Mouse (Mus musculus): Measurements from ENCODE around the gene Olfr1231. TPM values are rescaled to one million over a fixed set of nuclear protein-coding genes. Genes with fewer than 3 reads are reported as not detected.

The Olfr1231 gene
- not detected in 2 replicates for polyA plus RNA-seq (2015; fragmentation: Nextera tagmentation; extraction: Ambion mirVana)

DNA sequence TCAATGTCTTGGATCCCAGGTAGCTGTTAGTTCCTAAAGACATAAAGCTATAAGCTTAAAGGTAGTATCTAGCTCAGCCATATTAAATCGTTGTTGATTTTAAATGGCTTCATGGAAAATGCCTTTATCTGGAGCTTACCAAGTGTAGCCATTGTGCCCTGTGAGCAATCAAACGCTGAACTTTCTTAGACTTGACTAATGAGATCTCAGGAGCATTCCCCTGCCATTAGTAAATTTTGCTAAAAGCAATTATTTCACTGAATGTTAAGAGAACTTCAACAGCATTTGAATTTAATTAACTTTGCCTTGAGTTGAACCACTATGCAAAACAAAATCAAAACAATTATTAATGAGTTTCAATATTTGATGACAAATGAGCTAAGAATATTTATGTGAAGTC lies at the start of gene Olfr1231:
Gene Olfr1231 (minus strand): TSS at position 101 of the 400 bp plus-strand sequence.
- Histone ChIP-seq H3K9ac (replicated peaks) (no peak within 1 kb of the TSS), H3K4me1 (replicated peaks) (no peaks in the 10 kb centered on the region), H3K36me3 (no peaks in the 10 kb centered on the region), H3K9me3 (no peaks in the 10 kb centered on the region), H3K4me3 (replicated peaks) (no peak within 1 kb of the TSS), H3K27me3 (no peaks in the 10 kb centered on the region), H3K27ac (no peak within 1 kb of the TSS), H3K4me2 (replicated peaks) (no peak within 1 kb of the TSS)
- no peak for ATAC-seq
- WGBS: 72% methylated on average over 2 of the region's 2 CpGs

DNA sequence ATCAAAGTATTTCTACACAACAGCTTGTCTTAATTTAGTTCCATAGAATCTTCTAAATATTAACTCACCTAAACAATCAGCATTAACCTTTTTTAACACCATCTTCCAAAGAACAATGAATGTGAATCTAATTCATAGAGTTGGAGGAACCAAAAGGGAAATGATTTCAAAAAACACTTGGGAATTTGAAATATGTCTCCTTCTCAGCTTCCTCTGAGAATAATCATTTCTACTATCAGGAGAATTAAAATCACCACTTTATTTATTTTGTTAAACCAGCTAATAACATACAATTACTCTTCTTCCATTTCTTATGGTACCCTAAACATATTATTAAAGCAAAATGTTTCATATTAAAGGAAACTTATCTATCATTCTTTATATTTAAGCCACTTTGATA lies 35.4 kb upstream of the Olfr1231 start, which contains the start of gene Olfr1233:
Gene Olfr1233 (minus strand): TSS at position 101 of the 400 bp plus-strand sequence.
- no peak for ATAC-seq
- no peaks in the 10 kb centered on the region for H3K36me3 ChIP-seq
- no peak within 1 kb of the TSS for H3K9ac ChIP-seq (replicated peaks)
- no peaks in the 10 kb centered on the region for H3K4me1 ChIP-seq (replicated peaks)
- H3K27me3 ChIP-seq: no peaks in the 10 kb centered on the region
- no peak within 1 kb of the TSS for H3K27ac ChIP-seq
- no peak within 1 kb of the TSS for H3K4me3 ChIP-seq (replicated peaks)
- no peak within 1 kb of the TSS for H3K4me2 ChIP-seq (replicated peaks)
- H3K9me3 ChIP-seq: no peaks in the 10 kb centered on the region

DNA sequence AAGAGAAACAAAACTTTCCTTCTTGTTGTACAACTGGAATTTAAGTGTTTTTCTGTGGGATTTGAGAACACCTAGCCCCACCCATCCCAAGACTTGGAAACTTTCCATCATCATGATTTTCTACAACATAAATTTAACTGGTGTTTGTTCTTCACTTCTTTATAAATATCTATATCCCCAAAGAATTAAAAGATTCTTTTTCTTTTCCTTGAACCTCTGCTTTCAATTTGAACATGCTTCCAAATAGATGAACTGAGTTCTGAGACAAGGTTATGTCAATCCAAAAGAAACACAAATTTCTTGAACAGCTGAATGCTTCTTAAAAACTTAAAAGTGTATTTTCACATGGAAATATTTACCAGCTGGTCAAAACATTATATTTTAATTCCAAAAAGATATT lies 22.7 kb upstream of the Olfr1231 start, which contains the start of gene Olfr1232:
Gene Olfr1232 (minus strand): TSS at position 101 of the 400 bp plus-strand sequence.
- H3K4me2 ChIP-seq (replicated peaks): no peak within 1 kb of the TSS
- H3K36me3 ChIP-seq: no peaks in the 10 kb centered on the region
- H3K27ac ChIP-seq: no peak within 1 kb of the TSS
- H3K9ac ChIP-seq (replicated peaks): no peak within 1 kb of the TSS
- no peak within 1 kb of the TSS for H3K4me3 ChIP-seq (replicated peaks)
- no peaks in the 10 kb centered on the region for H3K27me3 ChIP-seq
- no peaks in the 10 kb centered on the region for H3K4me1 ChIP-seq (replicated peaks)
- ATAC-seq: no peak
- H3K9me3 ChIP-seq: no peaks in the 10 kb centered on the region

DNA sequence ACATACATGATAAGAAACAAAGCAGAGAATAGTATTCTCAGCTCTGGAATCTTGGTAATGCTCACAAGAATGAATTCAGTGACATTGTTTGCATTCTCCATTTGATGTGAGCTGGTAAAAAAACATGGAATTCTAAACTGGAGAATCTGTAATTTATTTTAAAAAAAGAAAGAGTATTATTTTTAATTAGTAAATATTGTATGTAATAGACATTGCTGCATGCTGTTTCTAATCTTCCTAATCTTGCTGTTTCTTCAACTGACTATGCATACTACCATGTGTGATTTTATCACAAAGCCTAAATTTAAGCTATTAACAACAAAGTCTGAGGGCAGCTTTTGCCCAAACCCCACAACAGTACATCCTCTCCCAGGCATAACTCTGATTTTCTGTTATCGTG lies 9.7 kb downstream of the Olfr1231 start, which contains the start of gene Olfr1230:
Gene Olfr1230 (minus strand): TSS at position 101 of the 400 bp plus-strand sequence.
- no peak for ATAC-seq
- H3K4me2 ChIP-seq (replicated peaks): no peak within 1 kb of the TSS
- WGBS: 96% methylated on average over 1 of the region's 1 CpGs

DNA sequence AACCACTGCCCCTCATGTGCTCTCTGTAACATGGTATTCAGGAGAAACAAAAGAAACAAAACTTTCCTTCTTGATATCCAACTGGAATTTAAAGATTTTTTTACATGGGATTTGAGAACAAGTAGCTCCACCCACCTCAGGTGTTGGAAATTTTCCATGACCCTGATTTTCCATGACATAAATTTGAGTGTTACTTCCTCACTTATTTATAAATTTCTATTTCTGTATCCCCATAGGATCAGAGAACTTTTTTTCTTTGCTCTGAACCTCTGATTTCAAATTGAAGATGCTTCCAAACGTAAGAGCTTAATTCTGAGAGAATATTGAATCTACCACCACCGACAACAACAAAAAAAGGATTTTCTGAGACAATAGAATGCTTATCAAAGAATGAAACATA lies 19.0 kb downstream of the Olfr1231 start, which contains the start of gene Olfr1229:
Gene Olfr1229 (minus strand): TSS at position 101 of the 400 bp plus-strand sequence.
- no peak for ATAC-seq
- Histone ChIP-seq H3K4me3 (replicated peaks) (no peak within 1 kb of the TSS), H3K4me2 (replicated peaks) (no peak within 1 kb of the TSS), H3K27me3 (no peaks in the 10 kb centered on the region), H3K4me1 (replicated peaks) (no peaks in the 10 kb centered on the region), H3K9ac (replicated peaks) (no peak within 1 kb of the TSS), H3K9me3 (no peaks in the 10 kb centered on the region), H3K27ac (no peak within 1 kb of the TSS), H3K36me3 (no peaks in the 10 kb centered on the region)
- 74% methylated on average over 2 of the region's 2 CpGs for WGBS

More for the DNA sequence above, 9.7 kb downstream of the Olfr1231 start, which contains the start of gene Olfr1230:
- Histone ChIP-seq H3K9me3 (no peaks in the 10 kb centered on the region), H3K9ac (replicated peaks) (no peak within 1 kb of the TSS), H3K27ac (no peak within 1 kb of the TSS), H3K27me3 (no peaks in the 10 kb centered on the region), H3K36me3 (no peaks in the 10 kb centered on the region), H3K4me3 (replicated peaks) (no peak within 1 kb of the TSS), H3K4me1 (replicated peaks) (no peaks in the 10 kb centered on the region)

DNA sequence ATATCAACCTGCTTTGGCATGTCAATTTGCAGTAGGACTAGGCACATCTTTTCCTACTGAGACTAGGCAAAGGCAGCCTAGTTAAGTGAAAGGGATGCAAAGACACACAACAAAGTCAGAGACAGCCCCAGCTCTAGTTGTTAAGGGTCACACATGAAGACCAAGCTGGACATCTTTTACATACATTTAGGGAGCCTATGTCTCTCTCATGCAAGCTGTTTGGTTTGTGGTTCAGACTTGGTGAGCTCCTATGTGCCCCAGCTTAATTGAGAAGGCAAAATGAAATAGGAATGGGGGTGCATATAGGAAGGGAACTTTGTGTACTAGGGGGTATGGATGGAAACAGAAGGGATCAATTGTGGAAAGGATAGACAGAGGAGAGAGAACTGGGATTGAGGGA lies 52.9 kb downstream of the Olfr1231 start, which contains the start of gene Olfr1228:
Gene Olfr1228 (minus strand): TSS at position 101 of the 400 bp plus-strand sequence.
- Histone ChIP-seq H3K27me3 (no peaks in the 10 kb centered on the region), H3K27ac (no peak within 1 kb of the TSS), H3K9ac (replicated peaks) (no peak within 1 kb of the TSS), H3K4me1 (replicated peaks) (no peaks in the 10 kb centered on the region), H3K36me3 (no peaks in the 10 kb centered on the region), H3K9me3 (no peaks in the 10 kb centered on the region), H3K4me2 (replicated peaks) (no peak within 1 kb of the TSS), H3K4me3 (replicated peaks) (no peak within 1 kb of the TSS)
- no peak for ATAC-seq

Other genes with a start within 250 kb of the Olfr1231 start
- gene Olfr1218, start 245.9 kb downstream of the Olfr1231 start, polyA plus RNA-seq (2015; fragmentation: Nextera tagmentation; extraction: Ambion mirVana): not detected in 2 replicates
- not detected in 2 replicates for gene Olfr1219, start 223.6 kb downstream of the Olfr1231 start, polyA plus RNA-seq (2015; fragmentation: Nextera tagmentation; extraction: Ambion mirVana)
- gene Olfr1220, start 200.2 kb downstream of the Olfr1231 start, polyA plus RNA-seq (2015; fragmentation: Nextera tagmentation; extraction: Ambion mirVana): not detected in 2 replicates
- not detected in 2 replicates for gene Olfr1221, start 189.8 kb downstream of the Olfr1231 start, polyA plus RNA-seq (2015; fragmentation: Nextera tagmentation; extraction: Ambion mirVana)
- gene Olfr1222, start 174.0 kb downstream of the Olfr1231 start, polyA plus RNA-seq (2015; fragmentation: Nextera tagmentation; extraction: Ambion mirVana): not detected in 2 replicates
- not detected in 2 replicates for gene Olfr1223, start 155.5 kb downstream of the Olfr1231 start, polyA plus RNA-seq (2015; fragmentation: Nextera tagmentation; extraction: Ambion mirVana)
- gene Olfr1224-ps1, start 143.0 kb downstream of the Olfr1231 start, polyA plus RNA-seq (2015; fragmentation: Nextera tagmentation; extraction: Ambion mirVana): not detected in 2 replicates
- not detected in 2 replicates for gene Olfr1225, start 132.4 kb downstream of the Olfr1231 start, polyA plus RNA-seq (2015; fragmentation: Nextera tagmentation; extraction: Ambion mirVana)
- gene Olfr1226, start 107.0 kb downstream of the Olfr1231 start, polyA plus RNA-seq (2015; fragmentation: Nextera tagmentation; extraction: Ambion mirVana): not detected in 2 replicates
- not detected in 2 replicates for gene Olfr1228, start 53.0 kb downstream of the Olfr1231 start, polyA plus RNA-seq (2015; fragmentation: Nextera tagmentation; extraction: Ambion mirVana)
- gene Olfr1229, start 19.1 kb downstream of the Olfr1231 start, polyA plus RNA-seq (2015; fragmentation: Nextera tagmentation; extraction: Ambion mirVana): not detected in 2 replicates
- gene Olfr1230, start 9.8 kb downstream of the Olfr1231 start, polyA plus RNA-seq (2015; fragmentation: Nextera tagmentation; extraction: Ambion mirVana): not detected in 2 replicates
- not detected in 2 replicates for gene Olfr1232, start 22.6 kb upstream of the Olfr1231 start, polyA plus RNA-seq (2015; fragmentation: Nextera tagmentation; extraction: Ambion mirVana)
- not detected in 2 replicates for gene Olfr1233, start 35.3 kb upstream of the Olfr1231 start, polyA plus RNA-seq (2015; fragmentation: Nextera tagmentation; extraction: Ambion mirVana)
- gene Olfr1234, start 57.8 kb upstream of the Olfr1231 start, polyA plus RNA-seq (2015; fragmentation: Nextera tagmentation; extraction: Ambion mirVana): not detected in 2 replicates
- not detected in 2 replicates for gene Olfr1238, start 102.6 kb upstream of the Olfr1231 start, polyA plus RNA-seq (2015; fragmentation: Nextera tagmentation; extraction: Ambion mirVana)
- gene Olfr1239, start 113.3 kb upstream of the Olfr1231 start, polyA plus RNA-seq (2015; fragmentation: Nextera tagmentation; extraction: Ambion mirVana): not detected in 2 replicates
- gene Olfr1240, start 135.9 kb upstream of the Olfr1231 start, polyA plus RNA-seq (2015; fragmentation: Nextera tagmentation; extraction: Ambion mirVana): not detected in 2 replicates
- gene Olfr1241, start 180.1 kb upstream of the Olfr1231 start, polyA plus RNA-seq (2015; fragmentation: Nextera tagmentation; extraction: Ambion mirVana): not detected in 2 replicates
- not detected in 2 replicates for gene Olfr1242, start 191.3 kb upstream of the Olfr1231 start, polyA plus RNA-seq (2015; fragmentation: Nextera tagmentation; extraction: Ambion mirVana)
- gene Olfr1243, start 224.4 kb upstream of the Olfr1231 start, polyA plus RNA-seq (2015; fragmentation: Nextera tagmentation; extraction: Ambion mirVana): not detected in 2 replicates

All from midbrain, embryonic 13.5 days (tissue).